Mouse (Mus musculus) left cerebral cortex, postnatal 14 days (tissue): Measurements from ENCODE around the gene B4galt7. TPM values are rescaled to one million over a fixed set of nuclear protein-coding genes. Genes with fewer than 3 reads are reported as not detected.
A peak's percentile ranks its signal among the peaks of the same experiment; 100 is the strongest.
"Not testable (repeated sequence)": the region's sequence is repeated elsewhere in the genome, so short reads cannot be mapped to it uniquely, and the experiment has no call there.

Experiments used
- DNase-seq, 2 experiments: peaks; one replicate each; pipeline ENCODE4 v3.0.0; 2021 to 2022; ENCODE audit warnings: low spot score in 2 of 2, mixed read lengths in 1 of 2
- intact Hi-C: fragments of 180-260 bp; cut with DNase I; formaldehyde crosslinking; loops from one replicate; pipeline ENCODE4 v1.15.1; 2025
- long read RNA-seq, 2 experiments: library from polyadenylated mRNA; stranded (forward); transcript quantifications; one replicate each; pipeline ENCODE4 v2.0.0; 2021
- total RNA-seq, 2 experiments: library from RNA; stranded (reverse); gene quantifications; 2 replicates each; pipeline ENCODE4 v1.2.3; 2021

The B4galt7 gene
- total RNA-seq: 10 to 100 TPM; 22.6 to 23.3 TPM
- long read RNA-seq, experiment 1, transcript B4galt7-201 (6 exons, 2,130 nt): major isoform, 40 of 62 reads
- long read RNA-seq, experiment 1, partial matches to known transcripts: 3 of 62 reads
- long read RNA-seq, experiment 1, other reads (novel, unspliced or antisense): 19 of 62 reads
- long read RNA-seq, experiment 2, transcript B4galt7-201 (6 exons, 2,130 nt): major isoform, 38 of 58 reads
- long read RNA-seq, experiment 2, partial matches to known transcripts: 8 of 58 reads
- long read RNA-seq, experiment 2, other reads (novel, unspliced or antisense): 11 of 58 reads

DNA sequence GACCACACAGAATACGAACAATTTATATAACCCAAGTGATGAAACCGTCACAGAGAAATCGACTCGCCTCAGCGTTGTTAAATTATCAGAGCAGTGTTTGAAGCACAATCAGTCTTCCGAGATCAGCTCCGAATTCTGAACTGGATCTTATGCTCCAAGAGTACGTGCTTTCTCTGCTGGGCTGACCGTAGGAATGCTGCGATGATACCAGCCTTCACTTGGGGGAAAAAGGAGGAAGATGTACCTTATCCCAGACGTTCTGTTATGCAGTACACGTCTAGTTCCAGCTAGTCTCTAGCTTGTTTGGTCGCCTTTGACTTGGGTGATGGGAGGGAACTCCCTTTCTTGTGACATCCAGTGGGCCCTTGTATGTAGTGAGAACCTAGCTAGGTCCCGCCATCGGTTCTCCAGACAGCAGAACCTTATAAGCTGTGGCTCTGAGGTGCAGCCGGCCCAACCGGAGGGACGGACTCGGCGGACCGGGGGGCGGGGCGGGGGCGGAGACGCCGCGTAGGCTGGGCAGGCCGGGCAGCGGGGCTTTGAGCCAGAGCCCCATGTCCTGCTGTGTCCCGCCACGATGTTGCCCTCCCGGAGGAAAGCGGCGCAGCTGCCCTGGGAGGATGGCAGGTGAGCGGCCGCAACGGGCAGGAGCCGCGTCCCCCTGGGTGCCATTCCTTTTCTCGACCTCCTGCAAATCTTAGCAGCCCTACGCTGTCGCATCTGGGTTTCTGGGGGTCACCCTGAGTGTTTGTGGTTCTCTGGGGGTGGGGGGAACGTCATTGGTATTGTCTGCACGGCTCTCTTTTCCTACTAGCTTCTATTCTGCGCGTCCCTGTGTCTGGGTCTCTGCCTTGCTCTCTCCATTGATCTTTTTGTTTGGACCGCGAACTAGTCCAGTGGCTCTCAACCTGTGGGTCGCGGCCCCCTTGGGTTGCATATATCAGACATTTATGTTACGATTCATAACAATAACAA, at the start of gene B4galt7:
Gene B4galt7 (plus strand): TSS at position 331 of the 975 bp plus-strand sequence.
- intact Hi-C loops: loop anchor here (2.0 kb wide), 1 partner anchor 35 kb away; the partner anchor contains the start of gene Ddx46
- DNase-seq: peak; percentile 79 to 83

DNA sequence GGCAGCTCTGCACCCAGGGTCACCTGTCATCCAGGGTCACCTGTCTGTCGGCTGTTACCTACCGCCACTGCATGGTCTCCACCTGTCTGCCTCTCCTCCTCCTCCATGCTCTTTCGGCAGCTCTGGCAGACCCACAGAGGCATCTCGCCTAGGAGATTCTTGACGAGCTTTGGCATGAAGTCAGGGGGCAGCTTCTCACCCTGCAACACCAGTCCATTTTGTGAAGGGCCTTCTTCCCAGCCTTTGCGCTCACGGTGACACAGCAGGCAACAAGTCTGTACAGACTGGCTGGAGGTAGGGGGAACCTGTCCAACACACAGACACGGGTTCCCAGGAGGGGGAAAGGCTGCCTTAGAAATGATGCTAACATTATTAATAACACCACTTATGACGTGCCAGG, 43.8 kb upstream of the B4galt7 start:
- no peak for DNase-seq
- intact Hi-C loops: no loop called here

DNA sequence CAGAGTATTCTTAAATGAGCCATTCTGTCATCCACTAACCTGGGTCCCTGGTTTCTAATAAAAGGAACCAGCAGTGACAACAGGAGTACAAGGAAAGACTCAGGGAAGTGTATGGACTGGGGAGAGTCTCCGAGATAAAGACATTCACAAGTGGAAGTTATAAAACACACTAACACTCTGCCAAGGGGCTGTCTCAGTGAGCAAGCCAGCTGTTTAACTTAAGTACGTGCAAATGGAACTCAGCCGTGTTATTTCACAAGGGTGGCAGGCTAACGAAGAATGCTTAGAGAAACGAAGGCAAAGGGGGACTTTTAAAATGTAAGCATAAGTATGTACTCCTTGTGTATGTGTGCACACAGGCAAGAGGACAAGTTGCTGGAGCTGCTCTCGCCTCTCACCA, 42.2 kb upstream of the B4galt7 start:
- intact Hi-C loops: no loop called here
- no peak for DNase-seq

DNA sequence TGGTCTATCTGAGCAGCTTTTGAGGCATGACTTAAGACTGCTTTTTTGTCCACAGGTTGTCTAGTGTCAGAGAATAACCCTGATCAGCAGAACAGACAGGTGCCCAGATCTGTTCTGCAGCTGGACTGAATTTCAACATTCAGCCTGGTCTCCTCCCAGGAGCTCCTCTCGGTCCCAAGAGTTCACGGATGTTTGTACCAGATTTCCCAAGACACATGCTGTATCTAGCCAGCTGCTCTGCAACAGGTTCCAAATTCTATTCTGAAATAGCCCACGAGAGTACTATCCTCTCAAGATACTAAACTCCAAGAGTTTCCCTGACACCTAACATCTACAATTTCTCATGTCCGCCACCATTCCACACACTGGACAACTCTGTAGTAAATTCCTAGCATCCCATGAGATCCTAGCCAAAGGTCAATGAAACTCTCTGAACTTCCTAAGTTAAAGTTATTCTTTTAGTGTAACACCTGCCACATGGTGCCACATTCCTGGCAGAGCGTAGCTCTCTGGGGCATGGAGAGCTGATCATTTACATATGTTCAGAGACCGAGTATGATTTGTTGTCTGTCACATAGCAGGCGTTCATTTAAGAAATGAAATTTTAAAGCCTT, 36.3 kb upstream of the B4galt7 start:
- no peak for DNase-seq
- intact Hi-C loops: no loop called here

DNA sequence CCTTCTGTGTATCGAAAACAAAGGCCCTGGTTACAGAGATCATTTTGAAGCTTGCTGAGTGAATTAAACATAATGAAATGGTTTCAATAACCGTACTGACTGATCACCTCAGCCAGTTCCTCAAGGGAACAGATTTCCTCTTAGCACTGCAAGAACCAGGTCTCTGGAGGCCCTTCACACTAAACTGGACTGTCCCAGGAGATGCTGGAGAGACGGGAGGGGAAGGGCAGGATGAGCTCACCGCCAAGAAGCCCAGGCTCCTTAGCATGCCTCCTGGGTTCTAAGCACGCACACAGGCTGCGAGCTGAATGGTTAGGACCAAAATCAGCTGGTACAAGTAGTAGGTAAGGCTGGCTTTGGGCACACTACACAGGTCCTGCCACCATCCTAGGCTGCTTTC, 32.7 kb upstream of the B4galt7 start:
- DNase-seq: no peak
- intact Hi-C loops: no loop called here

DNA sequence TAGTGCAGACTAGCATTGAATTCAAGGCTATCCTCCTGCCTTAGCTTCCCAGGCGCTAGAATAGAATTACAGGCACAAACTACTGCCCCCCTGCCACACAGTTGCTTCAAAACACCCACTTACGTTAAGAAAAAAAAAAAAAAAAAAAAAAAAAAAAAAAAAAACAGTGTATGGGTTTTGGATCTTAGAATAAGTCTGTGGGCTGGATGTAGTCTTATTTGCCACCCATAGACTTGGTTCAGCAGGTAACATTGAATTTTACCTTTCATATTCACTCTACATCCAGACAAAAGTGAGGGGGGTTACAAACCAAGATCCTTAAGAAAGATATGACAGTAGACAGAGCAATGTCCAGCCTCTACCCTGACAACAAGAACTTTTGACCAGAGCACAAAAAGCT, 31.7 kb upstream of the B4galt7 start:
- no peak for DNase-seq
- intact Hi-C loops: no loop called here

DNA sequence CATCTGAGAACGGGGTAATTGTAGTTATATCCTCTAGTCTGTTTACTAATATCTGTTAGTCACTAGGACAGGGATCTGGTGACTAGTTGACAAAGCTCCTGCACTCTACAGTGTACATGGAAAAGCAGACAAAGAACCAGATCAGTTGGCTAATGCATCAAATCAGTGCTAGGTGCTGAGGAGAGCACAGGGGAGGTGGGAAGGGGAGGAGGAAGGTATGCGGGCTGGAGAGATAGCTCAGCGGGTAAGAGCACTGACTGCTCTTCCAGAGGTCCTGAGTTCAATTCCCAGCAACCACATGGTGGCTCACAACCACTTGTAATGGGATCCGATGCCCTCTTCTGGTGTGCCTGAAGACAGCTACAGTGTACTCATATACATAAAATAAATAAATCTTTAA, 31.2 kb upstream of the B4galt7 start:
- intact Hi-C loops, DNase-seq: not testable (repeated sequence)

DNA sequence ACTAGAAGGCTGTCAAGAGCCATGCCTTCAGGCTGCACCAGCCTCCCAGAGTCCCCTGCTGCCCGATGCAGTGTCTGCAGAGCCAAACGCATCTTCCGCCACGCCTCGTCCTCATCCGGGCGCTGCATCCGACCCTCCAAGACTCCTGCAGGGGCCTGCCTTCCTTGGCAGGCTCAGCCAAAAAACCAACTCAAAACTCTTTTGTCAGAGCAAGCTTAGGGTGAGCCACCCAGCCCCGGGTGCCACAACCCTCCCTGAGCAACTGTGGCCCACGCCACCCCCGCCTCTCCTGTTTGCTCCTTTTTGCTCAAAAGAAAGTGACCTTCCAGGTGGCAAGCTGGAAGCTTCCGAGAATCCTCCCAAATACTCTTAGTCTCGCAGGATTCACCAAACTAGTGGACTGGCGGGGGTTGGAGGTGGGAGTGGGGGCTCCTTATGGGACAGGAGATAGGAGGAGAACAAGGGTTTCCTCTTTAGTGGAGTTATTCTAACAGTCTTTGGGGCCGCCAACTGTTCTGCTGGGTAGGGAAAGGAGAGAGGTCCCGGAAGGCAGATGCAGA, 29.9 kb upstream of the B4galt7 start:
- intact Hi-C loops: no loop called here

DNA sequence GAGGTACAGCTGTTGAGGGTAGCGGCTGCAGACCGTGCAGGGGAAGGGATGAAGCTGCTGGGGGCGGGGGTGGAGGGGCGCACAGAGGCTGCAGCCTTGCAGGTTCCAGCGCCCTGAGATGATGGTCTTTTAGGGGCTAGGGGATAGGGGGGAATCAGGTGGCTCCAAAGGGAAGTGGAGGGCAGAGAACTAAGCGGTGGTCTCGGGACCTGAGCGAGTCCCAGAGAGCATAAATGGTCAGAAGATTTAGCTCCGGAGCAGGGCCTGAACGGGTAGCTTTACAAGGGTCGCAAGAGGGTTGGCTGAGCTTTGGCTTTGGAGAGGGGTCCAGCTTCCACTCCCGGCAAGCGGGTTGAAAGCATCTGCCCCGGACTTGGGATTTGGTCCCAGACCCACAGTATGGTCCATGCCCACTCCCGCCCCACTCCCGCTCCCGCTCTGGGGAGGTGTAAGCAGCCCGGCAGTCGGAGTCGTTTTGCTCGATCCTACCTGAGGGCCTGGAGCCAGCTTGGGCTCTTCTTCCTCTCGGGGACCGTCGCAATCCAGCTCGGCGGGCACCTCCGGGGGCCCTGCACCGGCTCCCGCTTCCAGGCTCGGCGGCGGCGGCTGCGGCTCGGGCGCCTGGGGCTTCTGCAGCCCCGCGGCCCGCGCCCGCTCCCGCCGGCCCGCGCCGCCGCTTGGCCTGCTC, 29.3 kb upstream of the B4galt7 start:
- DNase-seq: peak; percentile 26 to 37
- intact Hi-C loops: no loop called here

More for the DNA sequence above, 29.9 kb upstream of the B4galt7 start:
- DNase-seq: peak in 1 of 2 experiments; percentile 45

DNA sequence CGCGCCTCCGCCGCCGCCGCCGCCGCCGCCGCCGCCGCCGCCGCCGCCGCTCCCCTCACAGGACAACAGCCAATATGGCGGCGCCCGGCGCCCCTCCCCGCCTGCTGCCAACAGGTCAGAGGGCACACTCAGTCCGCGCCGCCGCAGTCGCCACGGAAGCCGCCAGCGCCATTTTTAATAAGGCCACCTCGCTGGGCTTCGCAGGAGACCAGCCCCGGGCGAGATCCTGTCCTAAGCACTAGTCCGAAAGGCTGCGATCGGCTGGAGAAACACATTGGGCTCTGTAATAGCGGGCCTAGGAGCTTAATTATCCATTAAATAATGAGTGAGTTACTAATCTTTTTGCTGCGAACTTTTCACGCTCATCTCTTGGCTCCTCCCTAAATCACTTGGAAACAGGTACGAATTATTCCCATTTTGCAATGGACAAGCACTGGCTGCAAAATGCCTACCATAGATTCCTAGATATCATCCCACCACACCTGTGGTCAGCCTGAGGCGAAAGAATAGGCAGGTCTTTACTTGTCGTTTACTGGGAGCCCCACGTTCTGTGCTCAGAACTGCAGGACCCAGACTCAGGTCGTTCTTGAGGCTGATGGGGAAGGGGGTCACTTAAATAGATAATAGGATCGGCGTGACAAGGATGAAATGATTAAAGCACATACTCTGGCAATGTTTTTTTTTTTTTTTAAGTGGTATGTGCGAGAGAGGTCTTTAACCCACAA, 28.5 kb upstream of the B4galt7 start, which contains the start of gene Fam193b:
Gene Fam193b (minus strand): TSS at position 94 of the 725 bp plus-strand sequence.
- peak; percentile 94 to 95 for DNase-seq
- intact Hi-C loops: no loop called here

DNA sequence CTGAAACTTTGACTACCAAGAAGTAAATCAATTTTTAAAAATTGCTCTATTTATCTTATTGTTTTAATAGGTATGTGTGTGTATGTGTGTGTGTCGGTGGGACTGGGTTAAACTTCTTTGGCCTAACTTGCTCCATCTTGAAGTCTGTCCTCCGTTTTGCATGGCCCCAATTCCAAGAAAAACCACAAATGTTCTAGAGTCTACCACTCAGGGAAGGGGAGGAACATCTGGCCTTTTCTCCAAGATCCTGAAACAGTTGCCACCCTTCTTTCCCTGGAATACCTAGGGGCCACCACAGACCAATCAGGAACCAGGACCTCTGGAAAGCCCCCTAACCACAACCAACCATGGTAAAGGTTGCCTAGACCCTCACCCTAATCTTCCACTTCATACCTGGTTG, 27.7 kb upstream of the B4galt7 start:
- intact Hi-C loops: no loop called here

DNA sequence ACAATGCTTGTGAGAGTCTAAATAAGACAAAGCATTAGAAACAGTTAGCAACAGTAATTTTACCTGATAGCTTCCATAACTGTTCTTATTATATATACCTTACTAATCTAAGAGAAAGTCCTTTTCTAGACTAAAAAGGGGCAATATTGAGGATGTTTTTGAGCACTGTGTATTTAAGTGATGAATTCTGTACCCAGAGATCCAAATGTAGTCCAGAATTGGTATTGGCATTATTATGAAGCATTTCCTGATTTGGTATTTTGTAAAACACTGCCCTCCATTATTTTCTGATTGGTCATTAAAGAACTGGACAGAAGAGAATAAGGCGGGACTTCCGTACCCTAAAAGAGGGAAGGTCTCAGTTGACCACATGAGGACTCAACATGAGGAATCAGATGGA, 26.3 kb upstream of the B4galt7 start, which contains the start of gene Tmed9:
Gene Tmed9 (plus strand): TSS at position 301 of the 400 bp plus-strand sequence.
- no peak for DNase-seq
- intact Hi-C loops: no loop called here

More for the DNA sequence above, 27.7 kb upstream of the B4galt7 start:
- no peak for DNase-seq

DNA sequence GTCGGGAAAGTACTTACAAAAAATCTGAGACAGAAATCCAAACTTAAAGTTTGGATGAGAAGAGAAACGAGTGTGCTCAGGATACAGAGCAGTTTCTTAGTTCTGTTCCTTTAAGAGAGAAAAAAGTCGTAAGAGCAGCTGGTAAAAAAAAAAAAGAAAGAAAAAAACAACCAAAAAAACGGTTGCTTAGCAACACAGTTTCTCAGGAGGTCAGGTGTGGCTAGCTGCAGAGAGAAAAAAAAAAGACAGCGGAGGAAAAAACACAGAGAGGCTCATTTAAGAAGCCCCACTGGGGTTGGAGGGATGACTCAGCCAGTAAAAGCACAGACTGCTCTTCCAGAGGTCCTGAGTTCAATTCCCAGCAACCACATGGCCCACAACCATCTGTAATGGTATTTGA, 25.4 kb upstream of the B4galt7 start:
- DNase-seq: peak in 1 of 2 experiments; percentile 45
- intact Hi-C loops: no loop called here

DNA sequence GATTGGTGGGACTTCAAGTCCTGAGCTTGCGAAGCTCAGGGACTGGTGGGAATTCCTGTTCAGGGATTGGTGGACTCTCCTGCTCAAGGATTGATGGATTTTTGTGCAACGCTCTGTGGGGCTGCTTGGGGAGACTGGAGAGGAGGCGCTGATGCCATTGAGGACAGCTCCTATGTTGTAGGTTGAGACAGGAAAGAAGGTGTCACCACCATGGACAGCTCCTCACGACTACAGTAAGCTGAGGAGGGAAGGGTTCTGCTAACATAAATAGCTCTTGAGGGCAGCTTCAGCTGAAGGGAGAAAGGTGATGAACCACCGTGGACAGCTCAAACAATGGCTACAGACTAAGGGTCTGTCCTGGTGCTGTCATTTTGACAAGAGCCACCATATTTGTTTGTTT, 23.8 kb upstream of the B4galt7 start:
- intact Hi-C loops: no loop called here
- DNase-seq: no peak

DNA sequence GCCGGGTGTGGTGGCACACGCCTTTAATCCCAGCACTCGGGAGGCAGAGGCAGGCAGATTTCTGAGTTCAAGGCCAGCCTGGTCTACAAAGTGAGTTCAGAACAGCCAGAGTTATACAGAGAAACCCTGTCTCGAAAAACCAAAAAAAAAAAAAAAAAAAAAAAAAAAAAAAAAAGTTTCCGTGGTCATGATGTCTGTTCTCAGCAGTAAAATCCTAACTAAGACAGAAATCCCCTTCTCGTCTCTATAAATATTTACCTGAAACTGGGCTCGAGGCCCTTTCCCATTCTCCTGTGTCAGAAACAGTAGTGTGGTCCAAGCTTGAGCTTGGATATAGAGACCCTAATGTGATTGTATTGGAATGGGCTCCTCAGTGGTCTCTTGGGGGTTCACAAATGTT, 22.8 kb upstream of the B4galt7 start:
- DNase-seq, intact Hi-C loops: not testable (repeated sequence)

DNA sequence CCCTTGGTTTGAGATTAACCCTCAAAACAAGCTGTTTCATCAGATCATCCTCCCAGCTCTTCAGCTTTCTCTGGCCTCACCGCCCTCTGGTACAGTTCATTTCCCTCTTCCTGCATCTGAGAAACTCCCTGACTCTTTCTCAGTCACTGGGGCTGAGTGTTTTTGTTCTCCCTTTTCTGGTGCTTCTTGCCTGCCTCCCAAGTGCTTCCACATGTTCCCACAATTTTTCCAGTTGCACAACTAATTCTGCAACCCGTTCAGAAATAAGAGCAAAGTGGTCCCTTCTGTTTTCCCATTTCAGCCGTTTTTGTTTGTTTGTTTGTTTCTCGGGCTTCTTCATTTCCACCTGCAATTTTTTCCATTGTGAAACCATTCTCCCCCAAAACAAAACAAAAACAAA, 21.6 kb upstream of the B4galt7 start:
- intact Hi-C loops: no loop called here
- no peak for DNase-seq

DNA sequence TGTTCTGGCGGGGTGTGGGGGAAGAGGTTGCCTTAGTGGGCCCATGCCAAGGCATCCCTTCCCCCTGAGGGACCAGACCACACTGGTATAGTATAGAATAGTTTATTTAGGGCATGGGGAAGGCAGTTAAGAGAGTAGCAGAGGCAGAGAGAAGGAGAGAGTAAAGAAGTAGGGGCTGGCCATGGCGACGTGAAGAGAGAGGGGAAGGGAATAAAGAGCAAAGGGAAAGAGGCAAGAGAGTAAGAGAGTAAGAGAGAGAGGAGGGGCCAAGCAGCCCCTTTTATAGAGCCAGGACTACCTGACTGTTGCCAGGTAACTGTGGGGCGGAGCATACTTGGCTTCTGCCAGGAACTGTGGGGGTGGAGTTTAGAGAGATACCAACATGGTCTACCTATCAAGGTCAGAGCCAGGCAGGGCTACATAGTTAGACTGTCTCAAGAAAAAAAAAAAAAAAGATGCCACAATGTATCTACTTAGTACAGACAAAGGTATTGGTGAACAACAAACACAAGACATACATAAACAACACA, 7.7 kb upstream of the B4galt7 start:
- DNase-seq: no peak
- intact Hi-C loops: no loop called here
